In the genomic region with DNA sequence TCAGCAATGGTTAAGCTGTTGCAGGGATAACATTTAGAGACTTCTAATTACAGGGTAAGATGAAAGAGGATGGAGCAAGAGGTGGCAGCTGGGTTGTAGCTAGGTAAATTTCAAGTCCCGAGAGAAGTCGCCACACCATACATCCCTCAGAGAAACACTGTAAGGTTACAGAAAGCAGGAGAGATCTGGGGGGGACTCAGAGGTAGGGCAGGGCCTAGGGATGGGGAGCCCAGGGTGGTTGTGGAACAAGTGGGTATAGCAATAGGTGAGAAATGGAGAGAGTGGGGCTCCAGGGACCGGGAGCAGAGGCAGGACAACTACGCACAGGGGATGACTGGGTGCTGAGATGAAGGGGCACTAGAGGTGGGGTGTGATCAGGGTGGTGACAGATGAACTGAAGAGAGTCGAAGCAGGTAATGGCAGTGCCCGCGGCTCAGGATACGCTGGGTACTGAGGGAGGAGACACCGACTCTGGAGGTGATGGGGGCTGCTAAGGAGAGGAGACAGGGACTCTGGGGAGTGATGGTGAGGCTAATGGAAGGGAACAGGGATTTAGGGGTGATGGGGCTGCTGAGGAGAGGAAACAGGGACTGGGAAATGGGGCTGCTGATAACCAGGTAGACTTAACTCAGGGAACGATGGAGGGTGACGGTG, we compare ENCODE assay signal across 7 mouse cellular contexts. TPM values are rescaled to one million over a fixed set of nuclear protein-coding genes. Genes with fewer than 3 reads are reported as not detected.
DNase-seq lines count a peak whose midpoint lies in the region; ATAC-seq and TF ChIP-seq lines count a peak whose summit lies in the region.

No protein-coding gene starts in this region.

- H3K27me3 ChIP-seq in lung, postnatal 0 days (replicated peaks; ENCODE audit: insufficient read depth, low read length), result no peaks in the 10 kb centered on the region
- H3K27me3 ChIP-seq in erythroblast, embryonic 14.5 days (ENCODE audit: control insufficient read depth), result no peaks in the 10 kb centered on the region
- H3K27me3 ChIP-seq in intestine, postnatal 0 days (replicated peaks; ENCODE audit: control insufficient read depth, insufficient read depth, low read length), result no peaks in the 10 kb centered on the region
- H3K27me3 ChIP-seq in neural tube, embryonic 14.5 days (ENCODE audit: control insufficient read depth, insufficient read depth, low read length), result no peaks in the 10 kb centered on the region

- TF ChIP-seq EP300 in lung, postnatal 0 days (IDR thresholded peaks at IDR 0.05), result no peak

- no peaks in the 10 kb centered on the region for H3K9me3 ChIP-seq in lung, postnatal 0 days (ENCODE audit: low read length)
- H3K9me3 ChIP-seq in erythroblast, embryonic 14.5 days (ENCODE audit: control insufficient read depth, low read length), result no peaks in the 10 kb centered on the region
- H3K9me3 ChIP-seq in intestine, postnatal 0 days (ENCODE audit: control insufficient read depth), result no peaks in the 10 kb centered on the region
- no peaks in the 10 kb centered on the region for H3K9me3 ChIP-seq in neural tube, embryonic 14.5 days (ENCODE audit: control insufficient read depth, low read length)

- H3K4me2 ChIP-seq in lung, postnatal 0 days (replicated peaks; ENCODE audit: low read depth, low read length), result peak overlapping the region; percentile 84
- peak overlapping the region; percentile 81 for H3K4me2 ChIP-seq in intestine, postnatal 0 days (replicated peaks; ENCODE audit: low read depth)
- H3K4me2 ChIP-seq in neural tube, embryonic 14.5 days (ENCODE audit: low read depth, low read length), result peak overlapping the region; percentile 85

- peak overlapping the region; percentile 83 for H3K4me3 ChIP-seq in lung, postnatal 0 days (ENCODE audit: low read depth, low read length)
- H3K4me3 ChIP-seq in erythroblast, embryonic 14.5 days (replicated peaks), result peak overlapping the region; percentile 88
- H3K4me3 ChIP-seq in intestine, postnatal 0 days (ENCODE audit: low read depth, low read length), result peak overlapping the region; percentile 75
- H3K4me3 ChIP-seq in neural tube, embryonic 14.5 days (ENCODE audit: low read depth, low read length), result peak overlapping the region; percentile 76

- 21% methylated on average over 11 of the region's 11 CpGs for WGBS in lung, postnatal 0 days
- 22% methylated on average over 11 of the region's 11 CpGs for WGBS in intestine, postnatal 0 days
- 19% methylated on average over 11 of the region's 11 CpGs for WGBS in neural tube, embryonic 14.5 days

- H3K36me3 ChIP-seq in lung, postnatal 0 days (ENCODE audit: insufficient read depth, low read length), result peaks cover 16% of the 10 kb centered on the region
- H3K36me3 ChIP-seq in erythroblast, embryonic 14.5 days (ENCODE audit: control insufficient read depth), result peaks cover 81% of the 10 kb centered on the region
- peaks cover 27% of the 10 kb centered on the region for H3K36me3 ChIP-seq in intestine, postnatal 0 days (ENCODE audit: control insufficient read depth, insufficient read depth)
- peaks cover 39% of the 10 kb centered on the region for H3K36me3 ChIP-seq in neural tube, embryonic 14.5 days (ENCODE audit: control insufficient read depth, insufficient read depth, low read length)

- H3K9ac ChIP-seq in lung, postnatal 0 days (replicated peaks; ENCODE audit: low read depth), result peak overlapping the region; percentile 86
- H3K9ac ChIP-seq in intestine, postnatal 0 days (ENCODE audit: low read depth, low read length), result peak overlapping the region; percentile 70
- peak overlapping the region; percentile 73 for H3K9ac ChIP-seq in neural tube, embryonic 14.5 days (replicated peaks; ENCODE audit: low read depth, low read length)

- peak; percentile 35 for DNase-seq in lung, postnatal 0 days (ENCODE audit: low spot score)
- no peak for DNase-seq in lung, postnatal 4 days
- DNase-seq in right cerebral cortex, postnatal 10 days (ENCODE audit: low spot score in 2 of 2), result no peak

- H3K4me1 ChIP-seq in lung, postnatal 0 days (ENCODE audit: insufficient read depth, low read depth, low read length), result peaks cover 18% of the 10 kb centered on the region
- H3K4me1 ChIP-seq in erythroblast, embryonic 14.5 days (ENCODE audit: control insufficient read depth), result peaks cover 62% of the 10 kb centered on the region
- 0 out of 2 replicates have a peak, but pooled peaks cover 6% of the 10 kb centered on the region for H3K4me1 ChIP-seq in intestine, postnatal 0 days (replicated peaks; ENCODE audit: control insufficient read depth, insufficient read depth, low read length)
- peaks cover 23% of the 10 kb centered on the region for H3K4me1 ChIP-seq in neural tube, embryonic 14.5 days (ENCODE audit: control insufficient read depth, insufficient read depth, low read length)

- TF ChIP-seq CTCF in lung, postnatal 0 days (IDR thresholded peaks at IDR 0.05), result no peak
- TF ChIP-seq CTCF in intestine, postnatal 0 days (IDR thresholded peaks at IDR 0.05; ENCODE audit: low read depth), result no peak

- H3K27ac ChIP-seq in lung, postnatal 0 days (ENCODE audit: low read length), result 0 out of 2 replicates have a peak overlapping the region, but pooled peaks have one; percentile 94
- H3K27ac ChIP-seq in intestine, postnatal 0 days (ENCODE audit: low read depth, low read length), result peak overlapping the region; percentile 96; the same call in 1 of the 2 replicates
- no peak overlapping the region for H3K27ac ChIP-seq in neural tube, embryonic 14.5 days (ENCODE audit: low read depth, low read length)

- ATAC-seq in lung, postnatal 0 days, result no peak
- ATAC-seq in intestine, postnatal 0 days, result no peak
- ATAC-seq in neural tube, embryonic 14.5 days (ENCODE audit: low read depth), result no peak; the same call in 1 of the 2 replicates
- no peak for ATAC-seq in megakaryocyte-erythroid progenitor cell, adult 5-6 weeks (replicated peaks; ENCODE audit: low FRiP score, low TSS enrichment, poor library complexity, severe bottlenecking)

RNA-seq across cellular contexts. Expression of a gene that starts 1.3 kb away (rescaled TPM):
- 9.8 and 9.9 TPM in 2 replicates for polyA plus RNA-seq in lung, postnatal 0 days (2015; fragmentation: Nextera tagmentation; extraction: Ambion mirVana)
- 1.1 and 1.5 TPM in 2 replicates for polyA plus RNA-seq in erythroblast, embryonic 14.5 days (2012)
- polyA plus RNA-seq in intestine, postnatal 0 days (2015; fragmentation: Nextera tagmentation; extraction: Ambion mirVana), result 13.1 and 15.2 TPM in 2 replicates
- polyA plus RNA-seq in neural tube, embryonic 14.5 days (2014; fragmentation: Nextera tagmentation; extraction: Ambion mirVana), result 8.3 and 11.1 TPM in 2 replicates
- total RNA-seq in megakaryocyte-erythroid progenitor cell, adult 5-6 weeks (2014; fragmentation: Nextera tagmentation), result 21.1 and 35.0 TPM in 2 replicates
- total RNA-seq in megakaryocyte-erythroid progenitor cell, adult 5-6 weeks (2017), result 14.2 and 23.7 TPM in 2 replicates

RNA-seq across cellular contexts. Expression of a gene that starts 46.5 kb away (rescaled TPM):
- 21.8 and 21.9 TPM in 2 replicates for polyA plus RNA-seq in lung, postnatal 0 days (2015; fragmentation: Nextera tagmentation; extraction: Ambion mirVana)
- 7.1 and 7.5 TPM in 2 replicates for polyA plus RNA-seq in erythroblast, embryonic 14.5 days (2012)
- 15.8 and 16.3 TPM in 2 replicates for polyA plus RNA-seq in intestine, postnatal 0 days (2015; fragmentation: Nextera tagmentation; extraction: Ambion mirVana)
- 28.8 and 33.9 TPM in 2 replicates for polyA plus RNA-seq in neural tube, embryonic 14.5 days (2014; fragmentation: Nextera tagmentation; extraction: Ambion mirVana)
- 95.3 and 95.8 TPM in 2 replicates for total RNA-seq in megakaryocyte-erythroid progenitor cell, adult 5-6 weeks (2014; fragmentation: Nextera tagmentation)
- 164 and 178 TPM in 2 replicates for total RNA-seq in megakaryocyte-erythroid progenitor cell, adult 5-6 weeks (2017)
